In the genomic region with DNA sequence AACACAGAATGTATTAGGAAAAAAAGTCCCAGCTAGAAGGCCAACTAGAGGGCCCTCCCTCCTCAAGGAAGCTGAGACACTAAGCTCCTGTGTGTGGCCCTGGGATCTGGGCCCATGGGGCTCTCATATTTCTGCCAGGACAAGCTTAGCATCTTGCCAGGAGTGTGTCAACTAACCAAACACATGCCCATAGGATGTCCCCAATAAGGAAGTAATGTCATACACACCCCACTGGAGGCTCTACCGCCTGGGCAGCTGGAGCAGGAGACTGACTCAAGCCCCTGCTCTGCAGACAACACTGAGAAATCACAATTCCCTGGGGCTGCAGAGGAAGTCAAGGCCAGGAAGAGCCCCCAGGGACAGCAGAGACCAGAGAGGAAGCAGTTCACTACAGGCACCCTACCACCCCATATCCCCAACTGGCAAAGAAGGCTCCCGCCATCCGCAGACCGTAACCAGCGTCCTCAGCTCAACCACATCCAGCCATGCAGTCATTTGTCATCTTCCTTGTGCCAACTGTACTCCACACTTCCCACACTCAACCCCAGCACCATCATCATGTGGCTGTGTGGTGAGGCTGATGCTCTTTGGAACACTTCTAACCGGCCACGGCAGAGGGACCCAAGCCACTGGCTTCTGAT, we compare ENCODE assay signal across 8 mouse cellular contexts. TPM values are rescaled to one million over a fixed set of nuclear protein-coding genes. Genes with fewer than 3 reads are reported as not detected.
DNase-seq lines count a peak whose midpoint lies in the region; ATAC-seq and TF ChIP-seq lines count a peak whose summit lies in the region.

No protein-coding gene starts in this region.

- no peak overlapping the region for H3K27ac ChIP-seq in kidney, postnatal 0 days
- 0 out of 2 replicates have a peak overlapping the region, but pooled peaks have one; percentile 1 for H3K27ac ChIP-seq in bone marrow, adult 2 months (ENCODE audit: control insufficient read depth, insufficient read depth, low read depth, low read length, poor library complexity)

- H3K9ac ChIP-seq in kidney, postnatal 0 days (ENCODE audit: low read depth, low read length) = no peak overlapping the region

- TF ChIP-seq POLR2A in bone marrow, adult 2 months (IDR thresholded peaks at IDR 0.05; ENCODE audit: borderline replicate concordance, control insufficient read depth, low read depth, low read length) = no peak

- TF ChIP-seq CTCF in kidney, postnatal 0 days (IDR thresholded peaks at IDR 0.05; ENCODE audit: low read depth) = no peak
- TF ChIP-seq CTCF in bone marrow, adult 2 months (IDR thresholded peaks at IDR 0.05; ENCODE audit: control insufficient read depth, insufficient read depth, low read length) = no peak

- WGBS in kidney, postnatal 0 days = 73% methylated on average over 7 of the region's 7 CpGs
- 18% methylated on average over 7 of the region's 7 CpGs for WGBS in bone marrow, adult 2 months

- H3K4me3 ChIP-seq in kidney, postnatal 0 days (replicated peaks; ENCODE audit: low read depth, low read length) = no peak overlapping the region
- H3K4me3 ChIP-seq in bone marrow, adult 2 months (replicated peaks; ENCODE audit: control insufficient read depth, low read depth, low read length) = peak overlapping the region; percentile 44

- H3K36me3 ChIP-seq in kidney, postnatal 0 days (ENCODE audit: insufficient read depth, low read length) = no peaks in the 10 kb centered on the region

- no peak for ATAC-seq in kidney, postnatal 0 days (replicated peaks; ENCODE audit: low FRiP score, low read depth)
- peak; percentile 62 for ATAC-seq in megakaryocyte, adult 5-6 weeks (ENCODE audit: poor library complexity, severe bottlenecking)
- no peak for ATAC-seq in erythroid progenitor cell, adult 5-6 weeks (replicated peaks; ENCODE audit: low FRiP score, poor library complexity, severe bottlenecking)

- H3K4me1 ChIP-seq in kidney, postnatal 0 days (replicated peaks; ENCODE audit: insufficient read depth, low read length) = peaks cover 23% of the 10 kb centered on the region
- peaks cover 1% of the 10 kb centered on the region; the same call in 1 of the 2 replicates for H3K4me1 ChIP-seq in bone marrow, adult 2 months (ENCODE audit: control insufficient read depth, insufficient read depth, low read length)

- no peaks in the 10 kb centered on the region for H3K9me3 ChIP-seq in kidney, postnatal 0 days (replicated peaks; ENCODE audit: low read length)

- peak; percentile 22 for DNase-seq in kidney, postnatal 0 days (ENCODE audit: low spot score)
- DNase-seq in kidney, postnatal 4 days = no peak
- DNase-seq in gastrocnemius, postnatal 25 days = peak; percentile 74
- DNase-seq in MN1 (ENCODE audit: low spot score) = no peak
- no peak for DNase-seq in lung, postnatal 14 days

- H3K27me3 ChIP-seq in kidney, postnatal 0 days (ENCODE audit: insufficient read depth, low read length) = no peaks in the 10 kb centered on the region

- H3K4me2 ChIP-seq in kidney, postnatal 0 days (ENCODE audit: low read length) = no peak overlapping the region

RNA-seq across cellular contexts. Expression of gene Mvb12b, which starts 3.0 kb away (rescaled TPM):
- polyA plus RNA-seq in kidney, postnatal 0 days (2015; fragmentation: Nextera tagmentation; extraction: Ambion mirVana) = 19.8 and 24.0 TPM in 2 replicates
- polyA plus RNA-seq in bone marrow, adult 2 months (2011; ENCODE audit: insufficient read depth, insufficient read length, low replicate concordance, missing spikeins) = 18.3 and 38.3 TPM in 2 replicates
- total RNA-seq in gastrocnemius, postnatal 25 days (2021) = 10 to 100 TPM; 18.6 to 23.0 TPM
- total RNA-seq in megakaryocyte, adult 5-6 weeks (2015) = 22.2 and 23.9 TPM in 2 replicates
- 9.5 and 10.1 TPM in 2 replicates for total RNA-seq in megakaryocyte, adult 5-6 weeks (2017)
- 53.0 and 81.7 TPM in 2 replicates for total RNA-seq in erythroid progenitor cell, adult 5-6 weeks (2015; ENCODE audit: low replicate concordance)
- 37.1 and 56.7 TPM in 2 replicates for total RNA-seq in erythroid progenitor cell, adult 5-6 weeks (2017; ENCODE audit: low replicate concordance)

Comparison
In these comparisons a context has a peak if more than half of its experiments do, and no peak if none do; other contexts are left out.
1. DNase-seq: peak in kidney, postnatal 0 days (single experiment) and gastrocnemius, postnatal 25 days (single experiment); none in kidney, postnatal 4 days (0 of 2), MN1 (single experiment) and lung, postnatal 14 days (single experiment).